Mouse (Mus musculus): ENCODE data around the gene Slc18a2.

- no peak for TF ChIP-seq CTCF (IDR thresholded peaks at IDR 0.05; ENCODE audit: low read depth)
- no peak for TF ChIP-seq EP300 (optimal IDR thresholded peaks at IDR 0.05)
Observed at GRCm38 (mm10) chr19:59235001-59235400, 25.7 kb upstream of the Slc18a2 start.
